Mouse (Mus musculus) liver, embryonic 16.5 days (tissue): Measurements from ENCODE around the gene Il12rb2. TPM values are rescaled to one million over a fixed set of nuclear protein-coding genes. Genes with fewer than 3 reads are reported as not detected.

Experiments used
- ATAC-seq: fragments of 200-750 bp; cut with Nextera tagmentation; 2 replicates; pipeline ENCODE4 v1.8.0; 2017; ENCODE audit warnings: low read depth, mild to moderate bottlenecking, moderate number of reproducible peaks, moderate library complexity
- H3K27ac ChIP-seq: fragments of 300-500 bp; sonication (generic); 2 replicates; pipeline ENCODE4 v1.5.1; 2014; ENCODE audit warnings: mild to moderate bottlenecking, low read length
- H3K27me3 ChIP-seq: fragments of 300-500 bp; sonication (generic); 2 replicates; pipeline ENCODE4 v1.6.1; 2014; ENCODE audit warnings: low read depth, low read length, mixed read lengths; ENCODE audit not compliant: control insufficient read depth, insufficient read depth
- H3K36me3 ChIP-seq: fragments of 300-500 bp; sonication (generic); 2 replicates; pipeline ENCODE4 v1.6.1; 2014; ENCODE audit warnings: mild to moderate bottlenecking; ENCODE audit not compliant: control insufficient read depth, insufficient read depth
- H3K4me1 ChIP-seq: fragments of 300-500 bp; sonication (generic); 2 replicates; pipeline ENCODE4 v1.6.1; 2014; ENCODE audit warnings: low read depth, low read length, mixed read lengths; ENCODE audit not compliant: control insufficient read depth
- H3K4me2 ChIP-seq: fragments of 300-500 bp; sonication (generic); 2 replicates; pipeline ENCODE4 v1.6.1; 2014; ENCODE audit warnings: low read depth, low read length, mixed read lengths
- H3K4me3 ChIP-seq: fragments of 300-500 bp; sonication (generic); 2 replicates; pipeline ENCODE4 v1.5.1; 2014; ENCODE audit warnings: low read depth, mild to moderate bottlenecking, low read length
- H3K9ac ChIP-seq: fragments of 300-500 bp; sonication (generic); 2 replicates; pipeline ENCODE4 v1.6.1; 2014; ENCODE audit warnings: low read depth, low read length
- H3K9me3 ChIP-seq: fragments of 300-500 bp; sonication (generic); replicated peaks from 2 replicates; pipeline ENCODE4 v1.6.1; 2016; ENCODE audit warnings: low read length; ENCODE audit not compliant: control insufficient read depth
- WGBS: fragments of 180-500 bp; shearing (Covaris S2); extraction: QIAGEN DNeasy Blood & Tissue Kit; methylation state at CpG from one replicate; pipeline ENCODE4 v1.1.7; 2014; ENCODE audit not compliant: insufficient replicate concordance; 5-methylcytosine and 5-hydroxymethylcytosine counted together
- polyA plus RNA-seq: library from polyadenylated mRNA; unstranded; fragments of >200 nt; fragmentation: Nextera tagmentation; extraction: Ambion mirVana; gene quantifications from 2 replicates; pipeline ENCODE4 v1.2.1, GENCODE M21; 2015

The Il12rb2 gene
- polyA plus RNA-seq, 1 experiment from 2014 or later, result 0.19 TPM

DNA sequence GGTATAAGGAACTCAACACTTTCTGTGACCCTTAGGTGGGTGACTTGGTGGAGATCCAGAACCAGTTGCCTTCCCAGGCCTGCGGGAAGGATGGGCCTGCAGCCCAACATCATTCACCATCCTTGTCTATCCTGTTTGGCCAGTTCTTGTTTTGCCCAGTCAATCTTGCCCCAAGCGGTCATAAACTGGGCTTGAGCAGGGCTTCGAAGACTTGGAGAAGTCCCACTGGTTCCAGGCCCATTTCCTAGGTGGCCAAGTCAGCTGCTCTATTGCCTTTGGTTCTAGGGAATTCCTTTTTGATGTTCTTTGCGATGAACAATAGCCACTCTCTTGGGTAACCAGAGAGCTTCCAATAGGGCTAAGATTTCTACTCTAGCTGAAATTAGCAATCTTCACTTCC is 124.9 kb downstream of the Il12rb2 start:
- Histone ChIP-seq H3K36me3 (no peaks in the 10 kb centered on the region), H3K9me3 (no peaks in the 10 kb centered on the region), H3K4me3 (no peak overlapping the region), H3K9ac (no peak overlapping the region), H3K4me2 (no peak overlapping the region), H3K4me1 (no peaks in the 10 kb centered on the region), H3K27me3 (no peaks in the 10 kb centered on the region), H3K27ac (no peak overlapping the region)
- no peak for ATAC-seq
- 67% methylated on average over 4 of the region's 4 CpGs for WGBS

DNA sequence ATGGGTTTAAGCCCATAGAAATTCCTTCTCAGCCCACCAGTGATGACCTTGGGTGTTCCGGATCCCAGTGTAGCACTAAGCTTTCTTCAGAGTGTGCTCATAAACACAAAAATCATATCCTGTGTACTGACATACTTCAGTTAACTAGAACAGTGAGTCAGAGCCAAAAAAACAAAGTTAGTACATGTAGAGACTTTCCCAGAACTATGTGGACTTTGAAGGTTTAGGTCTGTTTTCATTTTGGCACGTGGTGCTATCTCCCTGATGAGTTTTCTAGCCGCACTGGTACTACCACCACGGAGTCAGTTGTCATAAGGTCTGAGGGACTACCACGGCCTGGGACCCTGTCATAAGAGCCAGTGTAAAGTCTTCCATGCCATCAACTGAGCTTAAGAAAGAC is 131.5 kb downstream of the Il12rb2 start:
- WGBS, result 67% methylated on average over 5 of the region's 5 CpGs
- H3K9me3 ChIP-seq, result no peaks in the 10 kb centered on the region

DNA sequence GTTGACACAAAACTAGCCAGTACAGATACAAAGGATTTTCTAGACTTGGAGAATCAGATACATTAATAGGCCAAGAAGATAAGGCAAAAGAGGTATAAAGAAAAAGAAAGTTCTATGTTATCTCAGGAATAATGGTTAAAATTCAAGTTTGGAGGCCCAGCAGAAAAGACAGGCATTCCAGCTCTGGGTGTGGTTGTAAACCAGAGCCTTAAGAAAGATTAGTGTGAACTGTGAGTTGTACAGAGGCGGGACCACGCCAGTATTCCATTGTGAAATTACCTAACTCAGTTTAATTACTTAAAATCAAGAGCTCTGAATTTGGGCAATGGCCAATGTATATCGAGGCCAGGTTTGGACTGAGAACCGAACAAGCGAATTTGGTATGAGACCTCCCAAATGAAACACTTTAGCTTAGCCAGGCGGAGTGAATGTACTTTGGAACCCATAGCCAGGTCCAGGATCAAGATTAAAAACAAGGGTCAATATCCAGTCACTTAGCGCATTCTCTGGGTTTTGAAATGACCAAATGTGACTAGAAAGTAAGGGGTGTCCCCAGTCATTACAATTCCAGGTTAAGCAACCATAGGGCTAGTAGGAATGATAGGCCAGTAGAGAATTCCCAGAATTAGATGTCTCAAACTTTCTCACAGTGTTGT is 132.1 kb downstream of the Il12rb2 start:
- Histone ChIP-seq H3K9ac (no peak overlapping the region), H3K9me3 (no peaks in the 10 kb centered on the region), H3K4me3 (no peak overlapping the region), H3K4me1 (no peaks in the 10 kb centered on the region), H3K27me3 (no peaks in the 10 kb centered on the region), H3K36me3 (no peaks in the 10 kb centered on the region), H3K27ac (no peak overlapping the region), H3K4me2 (no peak overlapping the region)
- no peak for ATAC-seq
- 69% methylated on average over 7 of the region's 7 CpGs for WGBS

More for the DNA sequence above, 131.5 kb downstream of the Il12rb2 start:
- H3K9ac ChIP-seq, result no peak overlapping the region
- no peaks in the 10 kb centered on the region for H3K4me1 ChIP-seq
- ATAC-seq, result no peak
- no peak overlapping the region for H3K27ac ChIP-seq
- no peaks in the 10 kb centered on the region for H3K27me3 ChIP-seq
- no peak overlapping the region for H3K4me2 ChIP-seq
- H3K36me3 ChIP-seq, result no peaks in the 10 kb centered on the region
- H3K4me3 ChIP-seq, result no peak overlapping the region

Other genes starting within 250 kb of the Il12rb2 start
- 183 and 192 TPM in 2 replicates for gene Serbp1, start 138.0 kb downstream of the Il12rb2 start, polyA plus RNA-seq
- gene Il23r, start 115.7 kb upstream of the Il12rb2 start, polyA plus RNA-seq, result not detected in 2 replicates
- gene Tacstd2, start 159.6 kb upstream of the Il12rb2 start, polyA plus RNA-seq, result 0.26 and 0.68 TPM in 2 replicates